Mouse (Mus musculus): ENCODE measurements around the gene Gm10638. TPM values are rescaled to one million over a fixed set of nuclear protein-coding genes. Genes with fewer than 3 reads are reported as not detected.

Gene Gm10638
- polyA plus RNA-seq, 1 experiment from 2014 or later, result 1.1 TPM

GRCm38 (mm10) chr8:86789576-86789975 lies 44.1 kb downstream of the Gm10638 start:
- WGBS (ENCODE audit: insufficient replicate concordance), result 56% methylated on average over 1 of the region's 1 CpGs
- Histone ChIP-seq H3K27ac (no peak overlapping the region), H3K9me3 (replicated peaks) (no peaks in the 10 kb centered on the region), H3K27me3 (no peaks in the 10 kb centered on the region; the same call in 1 of the 2 replicates), H3K4me1 (replicated peaks) (peaks cover 9% of the 10 kb centered on the region), H3K4me3 (replicated peaks) (no peak overlapping the region), H3K9ac (no peak overlapping the region), H3K36me3 (no peaks in the 10 kb centered on the region), H3K4me2 (no peak overlapping the region)
- DNase-seq (no peak), ATAC-seq (ENCODE audit: low read depth) (no peak)

GRCm38 (mm10) chr8:86791542-86791941 lies 46.0 kb downstream of the Gm10638 start:
- Histone ChIP-seq H3K4me1 (replicated peaks) (peaks cover 9% of the 10 kb centered on the region), H3K4me2 (no peak overlapping the region), H3K36me3 (no peaks in the 10 kb centered on the region), H3K27me3 (no peaks in the 10 kb centered on the region; the same call in 1 of the 2 replicates), H3K9me3 (replicated peaks) (no peaks in the 10 kb centered on the region), H3K9ac (no peak overlapping the region), H3K27ac (no peak overlapping the region), H3K4me3 (replicated peaks) (no peak overlapping the region)
- 68% methylated on average over 6 of the region's 6 CpGs for WGBS (ENCODE audit: insufficient replicate concordance)
- no peak for DNase-seq
- no peak for ATAC-seq (ENCODE audit: low read depth)

- no peak overlapping the region for H3K4me2 ChIP-seq
- H3K9ac ChIP-seq, result no peak overlapping the region
- WGBS (ENCODE audit: insufficient replicate concordance), result 34% methylated on average over 6 of the region's 6 CpGs
- no peaks in the 10 kb centered on the region for H3K36me3 ChIP-seq
- no peak overlapping the region for H3K4me3 ChIP-seq (replicated peaks)
- DNase-seq (no peak), ATAC-seq (ENCODE audit: low read depth) (no peak)
- H3K27ac ChIP-seq, result no peak overlapping the region
- no peaks in the 10 kb centered on the region for H3K9me3 ChIP-seq (replicated peaks)
- H3K4me1 ChIP-seq (replicated peaks), result no peaks in the 10 kb centered on the region
- H3K27me3 ChIP-seq, result no peaks in the 10 kb centered on the region; the same call in 1 of the 2 replicates
These were observed 49.2 kb downstream of the Gm10638 start for GRCm38 (mm10) chr8:86794716-86795115.

Other genes starting within 250 kb of the Gm10638 start
- gene Abcc12, start 165.0 kb upstream of the Gm10638 start, polyA plus RNA-seq (2015; fragmentation: Nextera tagmentation; extraction: Ambion mirVana), result not detected in 2 replicates
- 34.5 and 42.2 TPM in 2 replicates for gene Lonp2, start 121.7 kb upstream of the Gm10638 start, polyA plus RNA-seq (2015; fragmentation: Nextera tagmentation; extraction: Ambion mirVana)
- gene Siah1a, start 235 bp downstream of the Gm10638 start, polyA plus RNA-seq (2015; fragmentation: Nextera tagmentation; extraction: Ambion mirVana), result 16.1 and 17.0 TPM in 2 replicates
- gene N4bp1, start 139.6 kb downstream of the Gm10638 start, polyA plus RNA-seq (2015; fragmentation: Nextera tagmentation; extraction: Ambion mirVana), result 2.8 and 3.0 TPM in 2 replicates

All from liver, embryonic 13.5 days (tissue).